ENCODE assay signal across 9 mouse cellular contexts in the genomic region with DNA sequence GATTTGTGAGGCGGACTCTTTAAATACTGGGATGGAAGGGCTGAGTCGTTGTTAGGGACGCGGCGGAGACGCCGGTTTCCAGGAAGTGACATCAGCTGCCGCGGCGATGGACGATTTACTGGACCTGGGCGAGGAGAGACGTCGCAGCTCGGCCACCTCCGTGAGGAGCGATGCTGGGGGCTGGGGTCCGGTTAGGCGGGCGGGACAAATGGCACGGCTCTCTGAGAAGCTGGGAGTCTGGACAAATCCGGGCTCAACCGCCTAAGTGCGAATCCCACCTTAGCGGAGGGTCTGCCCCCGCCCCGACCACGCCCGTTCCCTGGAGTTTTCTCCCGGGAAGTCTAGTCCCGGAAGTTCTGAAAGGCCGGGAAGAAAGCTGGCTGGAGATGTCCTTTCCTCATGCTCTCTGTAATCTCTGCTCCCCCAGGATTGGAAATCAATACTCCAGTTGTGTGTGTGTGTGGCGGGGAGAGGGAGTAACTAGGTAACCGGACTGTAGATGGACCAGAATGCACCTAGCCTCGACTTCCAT. TPM values are rescaled to one million over a fixed set of nuclear protein-coding genes. Genes with fewer than 3 reads are reported as not detected.
DNase-seq lines count a peak whose midpoint lies in the region; ATAC-seq and TF ChIP-seq lines count a peak whose summit lies in the region.
"Had no signal": no experiment of that assay in that cellular context is flagged by ENCODE, and none has a peak within 500 bp of the region (broad histone marks: within the 10 kb centered on the region; RNA-seq: fewer than 3 reads in every experiment).

Gene Ift43 (plus strand): TSS at position 61 of the 532 bp plus-strand sequence.

- no peak for TF ChIP-seq POLR2A in ES-Bruce4 (IDR thresholded peaks at IDR 0.05; ENCODE audit: insufficient read depth, low read length)
- peak; percentile 92; the same call in 1 of the 2 replicates for TF ChIP-seq POLR2A in lung, adult 2 months (IDR thresholded peaks at IDR 0.05; ENCODE audit: borderline replicate concordance, extremely low read depth, low read depth, low read length)

- no peak for TF ChIP-seq EP300 in ES-Bruce4 (IDR thresholded peaks at IDR 0.05; ENCODE audit: insufficient read depth, low read depth, low read length)

- 1% methylated on average over 35 of the region's 35 CpGs for WGBS in forebrain, embryonic 14.5 days
- WGBS in lung, adult 2 months, result under 1% methylated on average over 35 of the region's 35 CpGs

- no peaks in the 10 kb centered on the region for H3K9me3 ChIP-seq in ES-Bruce4 (replicated peaks; ENCODE audit: control insufficient read depth, insufficient read depth, low read length, poor library complexity, severe bottlenecking)
- no peaks in the 10 kb centered on the region for H3K9me3 ChIP-seq in forebrain, embryonic 14.5 days (replicated peaks; ENCODE audit: control insufficient read depth, low read length)

- H3K27ac ChIP-seq in ES-Bruce4 (ENCODE audit: insufficient read depth, low read length), result no peak within 1 kb of the TSS
- H3K27ac ChIP-seq in forebrain, embryonic 14.5 days (ENCODE audit: low read depth, low read length), result no peak within 1 kb of the TSS

- TF ChIP-seq CTCF in ES-Bruce4 (IDR thresholded peaks at IDR 0.05; ENCODE audit: low read depth, low read length), result no peak
- no peak for TF ChIP-seq CTCF in lung, adult 2 months (IDR thresholded peaks at IDR 0.05; ENCODE audit: insufficient read depth, low read length)

- DNase-seq in c-Kit-positive CD71-negative TER-119-negative erythroid progenitor cells, embryonic 14.5 days (ENCODE audit: low read depth), result peak; percentile 20
- DNase-seq in forebrain, embryonic 14.5 days (ENCODE audit: low spot score), result peak; percentile 91
- peak; percentile 90 to 92 for DNase-seq in heart, postnatal 10 days
- peak; percentile 92 to 93 for DNase-seq in kidney, postnatal 4 days
- peak; percentile 86 for DNase-seq in lung, adult 2 months
- DNase-seq in ovary, postnatal 10 days (ENCODE audit: low spot score), result peak; percentile 71
- DNase-seq in urinary bladder, postnatal 10 days (ENCODE audit: low spot score), result peak; percentile 62

- peak within 1 kb of the TSS; percentile 96 for H3K4me3 ChIP-seq in ES-Bruce4 (ENCODE audit: low read depth, low read length)
- peak within 1 kb of the TSS; percentile 70 for H3K4me3 ChIP-seq in forebrain, embryonic 14.5 days (ENCODE audit: low read depth, low read length)
- H3K4me3 ChIP-seq in lung, adult 2 months (replicated peaks; ENCODE audit: extremely low read depth, low read depth, low read length), result peak within 1 kb of the TSS; percentile 87

- intact Hi-C loops in heart, postnatal 10 days (cut with DNase I), result no loop called here

- H3K27me3 ChIP-seq in ES-Bruce4 (ENCODE audit: control insufficient read depth, insufficient read depth, low read length, poor library complexity, severe bottlenecking), result 0 out of 2 replicates have a peak, but pooled peaks cover 2% of the 10 kb centered on the region
- no peaks in the 10 kb centered on the region for H3K27me3 ChIP-seq in forebrain, embryonic 14.5 days (replicated peaks; ENCODE audit: control insufficient read depth, insufficient read depth, low read length)

- ATAC-seq in forebrain, embryonic 14.5 days, result peak; percentile 72

- peak within 1 kb of the TSS; percentile 85 for H3K4me2 ChIP-seq in forebrain, embryonic 14.5 days (ENCODE audit: low read length)

- no peaks in the 10 kb centered on the region for H3K4me1 ChIP-seq in ES-Bruce4 (ENCODE audit: control insufficient read depth, insufficient read depth, low read length)
- peaks cover 12% of the 10 kb centered on the region for H3K4me1 ChIP-seq in forebrain, embryonic 14.5 days (ENCODE audit: control insufficient read depth, insufficient read depth, low read length)
- peaks cover 6% of the 10 kb centered on the region for H3K4me1 ChIP-seq in lung, adult 2 months (ENCODE audit: control insufficient read depth, insufficient read depth, low read length)

- H3K36me3 ChIP-seq in ES-Bruce4 (ENCODE audit: control insufficient read depth, insufficient read depth, low read length, poor library complexity, severe bottlenecking), result no peaks in the 10 kb centered on the region
- peaks cover 14% of the 10 kb centered on the region; the same call in 1 of the 2 replicates for H3K36me3 ChIP-seq in forebrain, embryonic 14.5 days (ENCODE audit: control insufficient read depth, insufficient read depth, low read length)

- H3K9ac ChIP-seq in ES-Bruce4 (ENCODE audit: low read depth, poor library complexity, severe bottlenecking), result peak within 1 kb of the TSS; percentile 45
- H3K9ac ChIP-seq in forebrain, embryonic 14.5 days (ENCODE audit: low read length), result peak within 1 kb of the TSS; percentile 69

RNA-seq across cellular contexts. Expression of gene Ift43, which starts in this region (rescaled TPM):
- polyA plus RNA-seq in ES-Bruce4 (2011; ENCODE audit: insufficient read depth, insufficient read length, low read depth, missing spikeins), result 41.6 and 44.2 TPM in 2 replicates
- polyA plus RNA-seq in forebrain, embryonic 14.5 days (2014; fragmentation: Nextera tagmentation; extraction: Ambion mirVana), result 73.7 and 82.0 TPM in 2 replicates
- total RNA-seq in heart, postnatal 10 days (2021), result 10 to 100 TPM; 30.2 to 34.0 TPM
- 32.8 and 49.6 TPM in 2 replicates for polyA plus RNA-seq in lung, adult 2 months (2012; rRNA removed)
- total RNA-seq: hematopoietic stem cell, adult 5-6 weeks had no signal

Comparison
In these comparisons a context has a peak if more than half of its experiments do, and no peak if none do; other contexts are left out.
1. DNase-seq: peak in every context shown above with its lines; median percentile 92 in kidney, postnatal 4 days; 91 in forebrain, embryonic 14.5 days; 91 in heart, postnatal 10 days; 86 in lung, adult 2 months; 71 in ovary, postnatal 10 days; 62 in urinary bladder, postnatal 10 days; 20 in c-Kit-positive CD71-negative TER-119-negative erythroid progenitor cells, embryonic 14.5 days.